Mouse (Mus musculus) lung, postnatal 10 days (tissue): ENCODE measurements around the gene Gabrq.

Experiments
- DNase-seq: peaks from one replicate; pipeline ENCODE4 v3.0.0; 2021

The Gabrq gene

DNA sequence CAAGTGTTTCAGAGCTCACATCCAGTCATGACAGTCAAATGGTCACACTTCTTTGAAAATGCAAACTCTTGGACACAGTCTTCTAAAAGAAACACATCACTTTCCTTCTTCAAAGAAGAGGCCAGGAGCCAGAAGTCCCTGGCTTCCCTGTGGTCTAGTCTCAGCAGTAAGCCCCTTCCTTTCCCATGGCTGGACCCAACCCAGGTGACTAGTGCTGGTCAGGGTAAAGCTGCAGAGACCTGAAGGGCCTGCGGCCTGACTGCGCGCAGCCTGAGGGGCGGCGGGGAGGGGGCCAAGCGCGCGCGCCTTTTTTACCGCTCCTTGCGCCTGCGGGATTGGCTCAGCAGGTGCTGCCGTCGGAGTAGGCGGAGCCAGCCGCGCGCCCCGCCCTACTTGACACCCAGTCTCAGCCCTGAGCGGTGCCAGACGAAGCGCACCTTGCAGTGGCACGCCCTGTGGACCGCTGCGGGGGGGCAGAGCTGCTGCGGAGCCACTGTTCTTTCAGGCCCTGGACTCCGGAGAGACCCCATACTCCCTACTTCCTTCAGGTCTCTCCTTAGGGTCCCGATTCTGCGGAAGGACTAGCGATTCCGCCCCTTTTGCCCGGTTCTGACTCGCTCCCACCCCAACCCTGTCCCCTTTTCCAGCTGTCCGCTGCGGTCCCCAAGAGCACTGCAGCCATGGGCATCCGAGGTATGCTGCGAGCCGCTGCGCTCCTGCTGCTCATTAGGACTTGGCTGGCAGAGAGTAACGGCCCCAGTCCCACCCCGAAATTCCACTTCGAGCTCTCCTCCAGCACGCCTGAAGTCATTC lies at the start of gene Gabrq:
Gene Gabrq (plus strand): TSS at position 403 of the 813 bp plus-strand sequence.
- peak; percentile 16 for DNase-seq

DNA sequence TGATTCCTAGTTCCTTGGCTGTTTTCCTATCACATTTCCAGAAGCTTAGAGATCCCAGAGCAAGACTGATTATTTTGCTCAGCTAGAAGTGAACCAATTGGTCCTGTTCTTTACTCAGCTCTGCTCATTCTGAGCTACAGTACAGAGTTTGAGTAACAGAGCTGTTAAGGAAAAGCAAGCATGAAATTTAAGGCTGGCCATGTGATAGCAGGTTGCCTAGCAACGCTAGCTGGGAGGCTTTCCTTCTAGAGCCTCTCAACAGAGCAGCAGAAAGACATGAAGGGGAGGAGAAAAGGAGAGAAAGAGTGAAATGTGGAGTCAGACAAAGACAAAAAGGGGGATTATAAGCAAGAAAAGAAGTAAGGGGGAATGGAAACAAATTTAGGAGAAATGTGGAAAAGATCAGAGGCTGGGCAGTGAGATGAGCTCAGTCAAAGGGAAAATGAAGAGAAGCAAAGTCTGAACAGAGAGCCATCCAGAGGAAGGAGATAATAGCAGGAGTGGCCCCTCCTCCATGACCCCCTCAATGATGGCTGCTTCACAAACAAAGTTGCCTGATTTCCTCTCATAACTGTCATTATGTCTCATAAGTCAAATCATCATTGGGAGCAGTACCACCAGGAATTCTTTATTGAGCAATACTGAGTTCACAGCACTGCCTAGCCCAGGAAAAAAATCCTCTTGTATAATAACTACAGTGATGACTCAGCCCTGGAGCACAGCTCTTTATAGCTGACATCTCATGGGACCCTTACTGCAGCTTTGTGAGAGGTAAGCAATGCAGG lies 36.0 kb upstream of the Gabrq start:
- DNase-seq = no peak

DNA sequence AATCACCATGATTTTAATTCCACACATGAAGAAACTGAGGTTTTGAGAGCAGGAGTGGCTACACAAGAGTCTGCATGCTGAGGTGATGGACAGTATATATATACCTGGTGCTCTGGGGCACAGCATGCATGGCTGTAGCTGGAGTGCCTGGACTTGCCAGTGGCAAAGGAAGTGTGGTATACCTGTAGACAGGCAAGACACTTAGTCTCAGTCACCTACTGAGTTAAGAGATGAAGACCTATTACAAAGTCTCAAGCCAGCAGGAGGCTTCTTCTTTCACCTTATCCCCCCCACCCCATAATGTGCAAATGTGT lies 35.5 kb upstream of the Gabrq start:
- DNase-seq = no peak

DNA sequence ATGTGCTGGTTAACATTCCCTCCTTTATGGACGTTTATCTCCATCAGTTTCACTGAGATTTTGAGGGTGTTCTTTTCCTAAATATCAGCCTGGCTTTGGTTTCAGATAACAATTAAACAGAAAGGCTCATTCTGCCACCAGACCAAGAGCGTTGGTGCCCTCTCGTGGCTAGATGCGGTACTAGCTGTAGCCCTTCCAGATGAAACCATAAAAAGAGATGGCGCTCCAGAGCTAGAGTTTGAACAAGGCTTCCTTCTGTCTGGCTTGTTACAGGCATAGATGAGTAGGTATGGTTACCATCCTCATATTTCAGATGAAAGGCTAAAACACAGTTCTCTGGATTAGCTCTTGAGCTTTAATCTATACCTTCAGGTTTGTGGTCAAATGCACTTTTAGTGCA lies 5.4 kb upstream of the Gabrq start:
- peak; percentile 73 for DNase-seq

DNA sequence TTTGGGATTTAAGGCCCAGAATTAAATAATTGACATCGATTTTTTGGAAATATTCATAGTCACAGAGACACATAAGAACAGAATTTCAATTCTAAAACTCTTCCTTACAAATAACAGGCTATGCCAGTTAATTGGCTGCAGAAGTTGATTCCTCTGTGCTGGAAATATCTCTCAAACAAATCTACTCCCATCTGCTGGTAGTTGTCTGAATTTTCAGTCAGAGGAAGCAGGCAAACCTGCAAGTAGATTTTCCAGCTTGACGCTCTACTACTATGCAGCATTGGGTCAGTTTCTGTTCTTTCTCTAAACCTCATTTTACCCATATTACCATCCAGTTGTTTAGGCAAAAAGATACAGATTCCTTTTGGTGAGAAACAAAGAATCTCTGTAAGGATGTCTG lies 1.7 kb upstream of the Gabrq start:
- no peak for DNase-seq

DNA sequence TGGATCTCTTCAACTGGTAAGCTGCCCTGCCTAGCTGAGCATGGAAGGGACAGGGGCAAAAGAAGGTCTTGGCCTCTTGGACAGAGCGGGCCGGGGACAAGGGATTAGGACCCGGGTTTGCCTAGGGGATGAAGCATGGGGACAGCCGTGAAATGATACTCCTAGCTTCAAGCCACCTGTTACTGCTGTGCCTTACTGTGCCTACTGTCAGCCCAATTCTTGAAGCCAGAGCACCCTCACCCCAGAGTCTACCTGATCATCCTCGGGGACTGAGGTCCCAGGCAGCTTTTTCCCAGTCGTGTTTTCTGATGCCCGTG lies 569 bp downstream of the Gabrq start:
- no peak for DNase-seq
